In the genomic region with DNA sequence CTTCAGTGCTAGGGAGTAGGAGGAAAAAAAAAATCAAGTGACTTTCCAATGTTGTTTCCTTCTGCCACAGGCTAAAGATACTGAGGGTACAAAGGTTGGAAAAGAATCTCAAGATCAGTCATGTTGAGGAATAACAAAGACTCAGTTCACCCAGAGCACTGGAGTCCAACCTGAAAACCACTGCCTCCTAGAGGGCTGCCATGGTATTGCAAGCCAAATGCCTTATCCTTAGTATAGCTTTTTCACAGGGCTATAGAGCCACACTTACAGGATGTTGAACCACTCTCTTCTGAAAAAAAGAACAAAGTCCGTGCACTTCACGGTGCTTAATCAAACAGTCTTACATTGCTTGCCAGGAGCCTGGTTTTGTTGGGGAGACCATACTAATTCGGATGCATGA, we compare ENCODE assay signal across 25 mouse cellular contexts.
DNase-seq lines count a peak whose midpoint lies in the region; ATAC-seq and TF ChIP-seq lines count a peak whose summit lies in the region.
"Had no signal": no experiment of that assay in that cellular context is flagged by ENCODE, and none has a peak within 500 bp of the region (broad histone marks: within the 10 kb centered on the region; RNA-seq: fewer than 3 reads in every experiment).

No protein-coding gene starts in this region.

- in situ Hi-C loops in Patski (cut with MboI; ENCODE audit: low pct_unique_long_range_greater_than_20kb), result no loop called here

- intact Hi-C loops in gastrocnemius, adult 2 months (cut with DNase I), result no loop called here
- intact Hi-C loops in gastrocnemius, postnatal 14 days (cut with DNase I; ENCODE audit: low total_unique reads), result no loop called here

- no peaks in the 10 kb centered on the region for H3K27me3 ChIP-seq in Patski
- H3K27me3 ChIP-seq: embryonic facial prominence, embryonic 12.5 days; heart, embryonic 12.5 days; hindbrain, embryonic 12.5 days; limb, embryonic 15.5 days; midbrain, embryonic 12.5 days; neural tube, embryonic 12.5 days had no signal

- TF ChIP-seq CTCF in gastrocnemius, adult 2 months (IDR thresholded peaks at IDR 0.05), result peak; percentile 11; the same call in 1 of the 2 replicates
- peak; percentile 56 for TF ChIP-seq CTCF in layer of hippocampus, adult 2 months (conservative IDR thresholded peaks at IDR 0.05)
- peak; percentile 20 for TF ChIP-seq CTCF in Patski (IDR thresholded peaks at IDR 0.05)

- no peak for DNase-seq in gastrocnemius, adult 2 months
- DNase-seq in gastrocnemius, postnatal 14 days, result no peak
- no peak for DNase-seq in layer of hippocampus, adult 2 months (ENCODE audit: low spot score in 2 of 2)
- DNase-seq in layer of hippocampus, adult 8-10 months (ENCODE audit: low spot score in 2 of 2), result no peak
- DNase-seq in 3T3-L1 (ENCODE audit: low read depth, low spot score) (peak; percentile 6), Patski (ENCODE audit: low read depth, low spot score) (no peak)
- DNase-seq in B cell, adult 2 months, result no peak
- no peak for DNase-seq in cerebellum, adult 9-11 months
- DNase-seq: adrenal gland, adult 8-10 months; cerebellum, adult 18-20 months; cerebellum, postnatal 25 days; heart, postnatal 14 days; kidney, adult 9 months; kidney, postnatal 25 days; layer of hippocampus, adult 9-11 months; left cerebral cortex, postnatal 4 days; lung, adult 18-20 months; right cerebral cortex, postnatal 25 days; thymus, postnatal 14 days had no signal

- no peak overlapping the region for H3K27ac ChIP-seq in gastrocnemius, adult 2 months
- no peak overlapping the region for H3K27ac ChIP-seq in layer of hippocampus, adult 2 months
- H3K27ac ChIP-seq: embryonic facial prominence, embryonic 12.5 days; hindbrain, embryonic 12.5 days; limb, embryonic 15.5 days; midbrain, embryonic 12.5 days; neural tube, embryonic 12.5 days had no signal

- CTCF ChIA-PET in Patski (lab: Charles Lee), result no interaction called here

- ATAC-seq in Patski, result no peak

- POLR2A ChIA-PET in Patski (lab: Charles Lee), result no interaction called here

- H3K4me3 ChIP-seq in gastrocnemius, adult 2 months, result no peak overlapping the region
- no peak overlapping the region for H3K4me3 ChIP-seq in layer of hippocampus, adult 2 months
- H3K4me3 ChIP-seq: embryonic facial prominence, embryonic 12.5 days; heart, embryonic 12.5 days; hindbrain, embryonic 12.5 days; limb, embryonic 15.5 days; midbrain, embryonic 12.5 days; neural tube, embryonic 12.5 days had no signal
